ENCODE assay signal across 8 mouse cellular contexts in genomic region chr7:19577877-19578414, GRCm38 (mm10). TPM values are rescaled to one million over a fixed set of nuclear protein-coding genes. Genes with fewer than 3 reads are reported as not detected.
A peak's percentile ranks its signal among the peaks of the same experiment; 100 is the strongest.
DNase-seq lines count a peak whose midpoint lies in the region; ATAC-seq and TF ChIP-seq lines count a peak whose summit lies in the region.

No protein-coding gene starts in this region.

- peak; percentile 83 for DNase-seq in MEL (ENCODE audit: low read depth, low spot score)
- DNase-seq in naive thymus-derived CD4-positive, alpha-beta T cell, adult 2 months (ENCODE audit: low read depth), result peak; percentile 37
- DNase-seq in retina, postnatal 1 day, result no peak
- no peak for DNase-seq in embryo, embryonic 10.5 days (ENCODE audit: low spot score)
- no peak for DNase-seq in right cerebral cortex, postnatal 4 days

- peak; percentile 2 to 64; a peak in 1 of 4 replicates for TF ChIP-seq POLR2A in MEL (IDR thresholded peaks at IDR 0.05; ENCODE audit: control insufficient read depth in 1 of 2, insufficient read depth in 1 of 2, low read depth in 1 of 2, low read length in 2 of 2, poor library complexity in 1 of 2)

- TF ChIP-seq EP300 in MEL (IDR thresholded peaks at IDR 0.05; ENCODE audit: low read depth in 1 of 2, low read length in 2 of 2), result no peak

- no peaks in the 10 kb centered on the region for H3K9me3 ChIP-seq in MEL (replicated peaks; ENCODE audit: insufficient read depth, low read length)
- no peaks in the 10 kb centered on the region for H3K9me3 ChIP-seq in forebrain, embryonic 16.5 days (ENCODE audit: control insufficient read depth, low read length)
- H3K9me3 ChIP-seq in liver, embryonic 12.5 days (replicated peaks), result no peaks in the 10 kb centered on the region

- H3K79me2 ChIP-seq in MEL (ENCODE audit: control insufficient read depth, insufficient read depth, low read length, poor library complexity), result peaks cover 8% of the 10 kb centered on the region; the same call in 1 of the 2 replicates

- H3K36me3 ChIP-seq in MEL (ENCODE audit: control insufficient read depth in 1 of 2, insufficient read depth in 2 of 2, low read length in 2 of 2), result peaks cover 0 to 9% of the 10 kb centered on the region in 2 experiments; a peak in 2 of 4 replicates
- H3K36me3 ChIP-seq in forebrain, embryonic 16.5 days (ENCODE audit: control insufficient read depth, insufficient read depth), result peaks cover 13% of the 10 kb centered on the region
- H3K36me3 ChIP-seq in liver, embryonic 12.5 days, result peaks cover 33% of the 10 kb centered on the region

- no peak for TF ChIP-seq CTCF in MEL (IDR thresholded peaks at IDR 0.05 in 2 of 3, conservative IDR thresholded peaks at IDR 0.05 in 1 of 3; ENCODE audit: control insufficient read depth in 1 of 3, insufficient read depth in 1 of 3, low read depth in 2 of 3, low read length in 3 of 3, poor library complexity in 1 of 3, severe bottlenecking in 1 of 3)

- H3K27ac ChIP-seq in MEL (ENCODE audit: control insufficient read depth, low read depth, low read length), result peak overlapping the region; percentile 26
- no peak overlapping the region for H3K27ac ChIP-seq in forebrain, embryonic 16.5 days (ENCODE audit: low read length)
- H3K27ac ChIP-seq in liver, embryonic 12.5 days, result no peak overlapping the region

- no peak for TF ChIP-seq RAD21 in MEL (IDR thresholded peaks at IDR 0.05; ENCODE audit: low read depth, low read length)

- H3K27me3 ChIP-seq in MEL (ENCODE audit: control insufficient read depth in 1 of 2, insufficient read depth in 2 of 2, low read length in 2 of 2), result no peaks in the 10 kb centered on the region
- H3K27me3 ChIP-seq in forebrain, embryonic 16.5 days (replicated peaks; ENCODE audit: control insufficient read depth, insufficient read depth, low read length), result peaks cover 26% of the 10 kb centered on the region
- H3K27me3 ChIP-seq in liver, embryonic 12.5 days (replicated peaks), result peaks cover 18% of the 10 kb centered on the region

- peak overlapping the region; percentile 75 for H3K9ac ChIP-seq in MEL (ENCODE audit: control insufficient read depth, low read depth, low read length, poor library complexity, severe bottlenecking)
- no peak overlapping the region for H3K9ac ChIP-seq in forebrain, embryonic 16.5 days (replicated peaks; ENCODE audit: low read depth, low read length)
- H3K9ac ChIP-seq in liver, embryonic 12.5 days, result peak overlapping the region; percentile 62

- peak overlapping the region; percentile 66 for H3K4me3 ChIP-seq in MEL (ENCODE audit: control insufficient read depth in 1 of 2, insufficient read depth in 1 of 2, low read depth in 2 of 2, low read length in 2 of 2)
- peak overlapping the region; percentile 36 for H3K4me3 ChIP-seq in forebrain, embryonic 16.5 days (replicated peaks; ENCODE audit: low read length)
- H3K4me3 ChIP-seq in liver, embryonic 12.5 days, result peak overlapping the region; percentile 54

- no peak overlapping the region for H3K4me2 ChIP-seq in forebrain, embryonic 16.5 days (ENCODE audit: low read length)
- H3K4me2 ChIP-seq in liver, embryonic 12.5 days, result peak overlapping the region; percentile 92

- peak; percentile 22 for ATAC-seq in CD4-positive, CD25-positive, alpha-beta regulatory T cell, adult 4 months
- ATAC-seq in forebrain, embryonic 16.5 days, result no peak
- no peak; the same call in 1 of the 2 replicates for ATAC-seq in liver, embryonic 12.5 days

- peaks cover 2 to 9% of the 10 kb centered on the region in 2 experiments; a peak in 3 of 4 replicates for H3K4me1 ChIP-seq in MEL (ENCODE audit: control insufficient read depth in 1 of 2, insufficient read depth in 2 of 2, low read length in 2 of 2)
- peaks cover 15% of the 10 kb centered on the region for H3K4me1 ChIP-seq in forebrain, embryonic 16.5 days (replicated peaks; ENCODE audit: control insufficient read depth, insufficient read depth, low read length)
- peaks cover 61% of the 10 kb centered on the region for H3K4me1 ChIP-seq in liver, embryonic 12.5 days

- 20% methylated on average over 10 of the region's 10 CpGs for WGBS in forebrain, embryonic 16.5 days
- WGBS in liver, embryonic 12.5 days (ENCODE audit: insufficient replicate concordance), result 12% methylated on average over 10 of the region's 10 CpGs

TF ChIP-seq in MEL, 35 proteins besides CTCF, POLR2A, EP300 and RAD21:
- TF ChIP-seq TBP (IDR thresholded peaks at IDR 0.05; ENCODE audit: low read depth, low read length), result peak; percentile 50; the same call in 1 of the 2 replicates
- 0 out of 2 replicates have a peak, but pooled peaks have one; percentile 10 for TF ChIP-seq SIN3A (IDR thresholded peaks at IDR 0.05; ENCODE audit: low read length)
- no peak for TF ChIP-seq SMC3 (IDR thresholded peaks at IDR 0.05; ENCODE audit: low read depth, low read length)

RNA-seq across cellular contexts. Expression of gene Gemin7, which starts 0.6 kb away (rescaled TPM):
- polyA plus RNA-seq in CD4-positive, CD25-positive, alpha-beta regulatory T cell, adult 4 months (2017; shearing (Covaris generic)), result 100 to 1,000 TPM in 1 of 2 experiments, 10 to 100 TPM in 1; 91.0 to 100 TPM
- 49.6 and 58.0 TPM in 2 replicates for total RNA-seq in MEL (2012; rRNA removed)
- 10 to 100 TPM in 1 of 2 experiments, not detected in 1; 78.7 TPM for polyA plus RNA-seq in MEL (2012; ENCODE audit: insufficient read depth in 1 of 2, insufficient read length in 2 of 2, low read depth in 1 of 2, low replicate concordance in 2 of 2, missing spikeins in 1 of 2)
- 120 and 124 TPM in 2 replicates for polyA plus RNA-seq in forebrain, embryonic 16.5 days (2015; fragmentation: Nextera tagmentation; extraction: Ambion mirVana)
- 101 TPM in 2 replicates for polyA plus RNA-seq in liver, embryonic 12.5 days (2016; fragmentation: Nextera tagmentation; extraction: Ambion mirVana)

RNA-seq across cellular contexts. Expression of gene Zfp296, which starts 0.9 kb away (rescaled TPM):
- 1 to 10 TPM; 1.7 to 1.9 TPM for polyA plus RNA-seq in CD4-positive, CD25-positive, alpha-beta regulatory T cell, adult 4 months (2017; shearing (Covaris generic))
- total RNA-seq in MEL (2012; rRNA removed), result 2.9 and 3.3 TPM in 2 replicates
- polyA plus RNA-seq in MEL (2012; ENCODE audit: insufficient read depth in 1 of 2, insufficient read length in 2 of 2, low read depth in 1 of 2, low replicate concordance in 2 of 2, missing spikeins in 1 of 2), result 1 to 10 TPM in 1 of 2 experiments, not detected in 1; 7.8 TPM
- polyA plus RNA-seq in forebrain, embryonic 16.5 days (2015; fragmentation: Nextera tagmentation; extraction: Ambion mirVana), result 0.26 TPM in 1 of 2 replicates, not detected in the other
- 1.5 TPM in 2 replicates for polyA plus RNA-seq in liver, embryonic 12.5 days (2016; fragmentation: Nextera tagmentation; extraction: Ambion mirVana)

RNA-seq across cellular contexts. Expression of gene Ppp1r37, which starts 15.1 kb away (rescaled TPM):
- polyA plus RNA-seq in CD4-positive, CD25-positive, alpha-beta regulatory T cell, adult 4 months (2017; shearing (Covaris generic)), result 1 to 10 TPM; 1.9 to 2.8 TPM
- 10.0 and 13.6 TPM in 2 replicates for total RNA-seq in MEL (2012; rRNA removed)
- polyA plus RNA-seq in MEL (2012; ENCODE audit: insufficient read depth in 1 of 2, insufficient read length in 2 of 2, low read depth in 1 of 2, low replicate concordance in 2 of 2, missing spikeins in 1 of 2), result 10 to 100 TPM in 1 of 2 experiments, not detected in 1; 29.0 TPM
- polyA plus RNA-seq in forebrain, embryonic 16.5 days (2015; fragmentation: Nextera tagmentation; extraction: Ambion mirVana), result 31.9 and 38.8 TPM in 2 replicates
- 19.1 and 20.2 TPM in 2 replicates for polyA plus RNA-seq in liver, embryonic 12.5 days (2016; fragmentation: Nextera tagmentation; extraction: Ambion mirVana)

RNA-seq across cellular contexts. Expression of gene Clasrp, which starts 26.3 kb away (rescaled TPM):
- 1 to 10 TPM; 9.0 to 9.4 TPM for polyA plus RNA-seq in CD4-positive, CD25-positive, alpha-beta regulatory T cell, adult 4 months (2017; shearing (Covaris generic))
- 29.9 and 31.1 TPM in 2 replicates for total RNA-seq in MEL (2012; rRNA removed)
- 10 to 100 TPM in 1 of 2 experiments, not detected in 1; 62.2 TPM for polyA plus RNA-seq in MEL (2012; ENCODE audit: insufficient read depth in 1 of 2, insufficient read length in 2 of 2, low read depth in 1 of 2, low replicate concordance in 2 of 2, missing spikeins in 1 of 2)
- 57.2 and 57.6 TPM in 2 replicates for polyA plus RNA-seq in forebrain, embryonic 16.5 days (2015; fragmentation: Nextera tagmentation; extraction: Ambion mirVana)
- 23.9 and 24.2 TPM in 2 replicates for polyA plus RNA-seq in liver, embryonic 12.5 days (2016; fragmentation: Nextera tagmentation; extraction: Ambion mirVana)

RNA-seq across cellular contexts. Expression of gene Relb, which starts 51.3 kb away (rescaled TPM):
- polyA plus RNA-seq in CD4-positive, CD25-positive, alpha-beta regulatory T cell, adult 4 months (2017; shearing (Covaris generic)), result 10 to 100 TPM; 12.7 to 14.8 TPM
- 4.6 and 6.2 TPM in 2 replicates for total RNA-seq in MEL (2012; rRNA removed)
- 1 to 10 TPM in 1 of 2 experiments, not detected in 1; 7.7 TPM for polyA plus RNA-seq in MEL (2012; ENCODE audit: insufficient read depth in 1 of 2, insufficient read length in 2 of 2, low read depth in 1 of 2, low replicate concordance in 2 of 2, missing spikeins in 1 of 2)
- polyA plus RNA-seq in forebrain, embryonic 16.5 days (2015; fragmentation: Nextera tagmentation; extraction: Ambion mirVana), result 3.9 and 4.5 TPM in 2 replicates
- polyA plus RNA-seq in liver, embryonic 12.5 days (2016; fragmentation: Nextera tagmentation; extraction: Ambion mirVana), result 1.9 and 2.6 TPM in 2 replicates

Comparison
In these comparisons a context has a peak if more than half of its experiments do, and no peak if none do; other contexts are left out.
1. DNase-seq: peak in MEL (single experiment) and naive thymus-derived CD4-positive, alpha-beta T cell, adult 2 months (single experiment); none in retina, postnatal 1 day (single experiment), embryo, embryonic 10.5 days (single experiment) and right cerebral cortex, postnatal 4 days (single experiment).
2. Peak in every context shown above with its lines, with median percentiles within 50 percentile points of each other: H3K4me3 ChIP-seq.